22 mouse cellular contexts compared by ENCODE assay signal in the genomic region with DNA sequence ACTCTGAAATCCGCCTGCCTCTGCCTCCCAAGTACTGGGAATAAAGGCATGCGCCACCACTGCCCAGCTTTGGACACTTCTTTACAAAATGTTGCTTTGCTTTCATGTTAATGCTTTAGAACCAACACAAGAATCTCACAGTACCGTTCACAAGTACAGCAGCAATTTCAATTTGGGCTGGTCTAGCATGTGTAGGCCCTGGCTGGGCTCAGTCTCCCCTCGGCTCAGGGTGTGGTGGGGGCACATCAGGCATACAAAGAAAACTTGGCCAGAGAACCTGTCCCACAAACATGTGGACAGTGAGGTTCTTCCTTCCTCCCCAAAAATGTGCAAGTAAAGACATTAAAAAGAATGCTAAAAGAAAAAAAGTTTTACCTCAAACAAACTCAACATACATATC. TPM values are rescaled to one million over a fixed set of nuclear protein-coding genes. Genes with fewer than 3 reads are reported as not detected.
DNase-seq lines count a peak whose midpoint lies in the region; ATAC-seq and TF ChIP-seq lines count a peak whose summit lies in the region.
"Had no signal": no experiment of that assay in that cellular context is flagged by ENCODE, and none has a peak within 500 bp of the region (broad histone marks: within the 10 kb centered on the region; RNA-seq: fewer than 3 reads in every experiment).

No protein-coding gene starts in this region.

- WGBS in heart, embryonic 12.5 days: 89% methylated on average over 4 of the region's 4 CpGs
- WGBS in midbrain, embryonic 11.5 days: 93% methylated on average over 4 of the region's 4 CpGs
- 94% methylated on average over 4 of the region's 4 CpGs for WGBS in midbrain, postnatal 0 days

- no peak for TF ChIP-seq POLR2A in CH12.LX (IDR thresholded peaks at IDR 0.05; ENCODE audit: low read depth, low read length)

- DNase-seq in embryo, embryonic 10 days (ENCODE audit: low spot score): peak; percentile 2
- no peak for DNase-seq in embryo, embryonic 11 days
- peak; percentile 54 for DNase-seq in heart, adult 11 months
- peak; percentile 67 for DNase-seq in midbrain, embryonic 11.5 days (ENCODE audit: low spot score, missing footprints)
- no peak for DNase-seq in midbrain, postnatal 0 days (ENCODE audit: low spot score)
- DNase-seq in CH12.LX (ENCODE audit: extremely low read depth): no peak
- no peak for DNase-seq in testis, postnatal 10 days (ENCODE audit: low spot score)
- DNase-seq: adrenal gland, adult 2 months; adrenal gland, adult 8-10 months; adrenal gland, postnatal 10 days; adrenal gland, postnatal 14 days; adrenal gland, postnatal 25 days; adrenal gland, postnatal 36 days; B cell, adult 2 months; cerebellum, adult 11 months; cerebellum, adult 11-12 months; cerebellum, adult 18-20 months had no signal

- TF ChIP-seq EP300 in CH12.LX (IDR thresholded peaks at IDR 0.05; ENCODE audit: low read length): no peak

- no peak for ATAC-seq in heart, embryonic 12.5 days (ENCODE audit: insufficient number of reproducible peaks, low FRiP score)
- ATAC-seq in midbrain, embryonic 11.5 days (ENCODE audit: low FRiP score): no peak
- ATAC-seq in midbrain, postnatal 0 days (ENCODE audit: low FRiP score): no peak
- ATAC-seq: activated CD4-positive, CD25-positive, alpha-beta regulatory T cell, adult 4 months; CD4-positive, CD25-positive, alpha-beta regulatory T cell, adult 4 months; Patski had no signal

- H3K27me3 ChIP-seq in heart, embryonic 12.5 days (replicated peaks): no peaks in the 10 kb centered on the region
- no peaks in the 10 kb centered on the region for H3K27me3 ChIP-seq in midbrain, embryonic 11.5 days (ENCODE audit: control insufficient read depth, insufficient read depth, low read length)
- no peaks in the 10 kb centered on the region for H3K27me3 ChIP-seq in midbrain, postnatal 0 days (ENCODE audit: insufficient read depth, low read length)
- no peaks in the 10 kb centered on the region for H3K27me3 ChIP-seq in CH12.LX (replicated peaks)
- H3K27me3 ChIP-seq: Patski had no signal

- no peak overlapping the region for H3K4me2 ChIP-seq in heart, embryonic 12.5 days
- H3K4me2 ChIP-seq in midbrain, embryonic 11.5 days: no peak overlapping the region
- no peak overlapping the region for H3K4me2 ChIP-seq in midbrain, postnatal 0 days (ENCODE audit: low read depth, low read length, poor library complexity, severe bottlenecking)
- no peak overlapping the region for H3K4me2 ChIP-seq in CH12.LX (ENCODE audit: insufficient read depth, low read depth, poor library complexity, severe bottlenecking)

- in situ Hi-C loops in CH12.LX (cut with MboI; ENCODE audit: low pct_ligation_motif_present, low pct_unique_long_range_greater_than_20kb, low sequenced_read_pairs): no loop called here

- H3K36me3 ChIP-seq in heart, embryonic 12.5 days: peaks cover 53% of the 10 kb centered on the region
- peaks cover 18% of the 10 kb centered on the region for H3K36me3 ChIP-seq in midbrain, embryonic 11.5 days (ENCODE audit: control insufficient read depth, insufficient read depth, low read length)
- H3K36me3 ChIP-seq in midbrain, postnatal 0 days (ENCODE audit: insufficient read depth, low read length): peaks cover 13% of the 10 kb centered on the region
- peaks cover 47 to 77% of the 10 kb centered on the region in 2 experiments for H3K36me3 ChIP-seq in CH12.LX (replicated peaks in 1 of 2; ENCODE audit: control insufficient read depth in 1 of 2, insufficient read depth in 1 of 2, low read length in 1 of 2)

- H3K9ac ChIP-seq in heart, embryonic 12.5 days: no peak overlapping the region
- H3K9ac ChIP-seq in midbrain, embryonic 11.5 days (ENCODE audit: low read length): no peak overlapping the region
- no peak overlapping the region for H3K9ac ChIP-seq in midbrain, postnatal 0 days (replicated peaks; ENCODE audit: low read length, poor library complexity, severe bottlenecking)
- no peak overlapping the region for H3K9ac ChIP-seq in CH12.LX (ENCODE audit: insufficient read depth, low read depth)

- no peak overlapping the region for H3K4me3 ChIP-seq in heart, embryonic 12.5 days
- H3K4me3 ChIP-seq in midbrain, embryonic 11.5 days (ENCODE audit: low read depth, low read length): no peak overlapping the region
- no peak overlapping the region for H3K4me3 ChIP-seq in midbrain, postnatal 0 days (ENCODE audit: low read depth, low read length)
- no peak overlapping the region for H3K4me3 ChIP-seq in CH12.LX (replicated peaks in 1 of 3; ENCODE audit: low read depth in 2 of 3, low read length in 2 of 3, poor library complexity in 1 of 3)

- TF ChIP-seq CTCF in midbrain, postnatal 0 days (IDR thresholded peaks at IDR 0.05): no peak
- TF ChIP-seq CTCF in CH12.LX (conservative IDR thresholded peaks at IDR 0.05 in 1 of 2, IDR thresholded peaks at IDR 0.05 in 1 of 2; ENCODE audit: low read depth in 2 of 2, low read length in 2 of 2): no peak

- no peaks in the 10 kb centered on the region; the same call in 1 of the 2 replicates for H3K79me2 ChIP-seq in CH12.LX (replicated peaks; ENCODE audit: control insufficient read depth, extremely low read depth, insufficient read depth, poor library complexity, severe bottlenecking)

- no peak overlapping the region for H3K27ac ChIP-seq in heart, embryonic 12.5 days (ENCODE audit: poor library complexity, severe bottlenecking)
- no peak overlapping the region for H3K27ac ChIP-seq in midbrain, embryonic 11.5 days (ENCODE audit: low read depth, low read length)
- H3K27ac ChIP-seq in midbrain, postnatal 0 days (ENCODE audit: low read depth, low read length): no peak overlapping the region
- no peak overlapping the region for H3K27ac ChIP-seq in CH12.LX (ENCODE audit: insufficient read depth, low read depth)

- peaks cover 3% of the 10 kb centered on the region; the same call in 1 of the 2 replicates for H3K9me3 ChIP-seq in heart, embryonic 12.5 days (replicated peaks)
- H3K9me3 ChIP-seq in midbrain, embryonic 11.5 days (ENCODE audit: control insufficient read depth, low read length): no peaks in the 10 kb centered on the region; the same call in 1 of the 2 replicates
- H3K9me3 ChIP-seq in midbrain, postnatal 0 days (ENCODE audit: low read length): no peaks in the 10 kb centered on the region
- peaks cover 18% of the 10 kb centered on the region for H3K9me3 ChIP-seq in CH12.LX (replicated peaks; ENCODE audit: low read length)
- H3K9me3 ChIP-seq: G1E had no signal

- H3K4me1 ChIP-seq in heart, embryonic 12.5 days (replicated peaks): peaks cover 12% of the 10 kb centered on the region
- H3K4me1 ChIP-seq in midbrain, embryonic 11.5 days (ENCODE audit: control insufficient read depth, insufficient read depth, low read length): peaks cover 15% of the 10 kb centered on the region
- no peaks in the 10 kb centered on the region for H3K4me1 ChIP-seq in midbrain, postnatal 0 days (ENCODE audit: insufficient read depth, low read length)
- H3K4me1 ChIP-seq in CH12.LX (ENCODE audit: control insufficient read depth in 1 of 2, insufficient read depth in 2 of 2): 0 out of 4 replicates have a peak, but pooled peaks cover 0 to 3% of the 10 kb centered on the region in 2 experiments

- no peak for TF ChIP-seq RAD21 in CH12.LX (IDR thresholded peaks at IDR 0.05; ENCODE audit: low read depth, low read length)

- dilution Hi-C loops in CH12.LX (cut with MboI; ENCODE audit: extremely low pct_ligation_motif_present, extremely low pct_unique_long_range_greater_than_20kb, low sequenced_read_pairs): no loop called here

TF ChIP-seq in CH12.LX, 34 proteins besides CTCF, POLR2A, EP300 and RAD21:
- TF ChIP-seq NRF1 (IDR thresholded peaks at IDR 0.05; ENCODE audit: low read depth, low read length) (no peak), POLR2AphosphoS2 (IDR thresholded peaks at IDR 0.05; ENCODE audit: low read depth, low read length) (peak; percentile 67; the same call in 1 of the 2 replicates), E2F4 (IDR thresholded peaks at IDR 0.05; ENCODE audit: insufficient replicate concordance, low read depth, low read length) (no peak), ETS1 (conservative IDR thresholded peaks at IDR 0.05; ENCODE audit: low read depth, low read length) (no peak), MEF2A (IDR thresholded peaks at IDR 0.05; ENCODE audit: borderline replicate concordance, low read depth, low read length) (no peak)

RNA-seq across cellular contexts. Expression of a gene that starts 12.4 kb away (rescaled TPM):
- polyA plus RNA-seq in heart, embryonic 12.5 days (2016; fragmentation: Nextera tagmentation; extraction: Ambion mirVana): 459 and 491 TPM in 2 replicates
- 423 and 440 TPM in 2 replicates for polyA plus RNA-seq in midbrain, embryonic 11.5 days (2014; fragmentation: Nextera tagmentation; extraction: Ambion mirVana)
- 56.4 and 89.2 TPM in 2 replicates for total RNA-seq in midbrain, postnatal 0 days (2014; rRNA removed)
- polyA plus RNA-seq in midbrain, postnatal 0 days (2015; fragmentation: Nextera tagmentation; extraction: Ambion mirVana): 476 and 513 TPM in 2 replicates
- 52.0 and 88.7 TPM in 2 replicates for total RNA-seq in CH12.LX (2012; rRNA removed)
- 285 and 293 TPM in 2 replicates for total RNA-seq in CH12.LX (2014; rRNA removed)
- 384 and 583 TPM in 2 replicates for polyA plus RNA-seq in CH12.LX (2012; ENCODE audit: insufficient read length, low read depth)

Comparison
In these comparisons a context has a peak if more than half of its experiments do, and no peak if none do; other contexts are left out.
1. DNase-seq: peak in embryo, embryonic 10 days (single experiment), heart, adult 11 months (single experiment) and midbrain, embryonic 11.5 days (single experiment); none in embryo, embryonic 11 days (single experiment), midbrain, postnatal 0 days (single experiment), CH12.LX (single experiment) and testis, postnatal 10 days (single experiment).